Comparison of ENCODE assay signal across 8 mouse cellular contexts in the genomic region with DNA sequence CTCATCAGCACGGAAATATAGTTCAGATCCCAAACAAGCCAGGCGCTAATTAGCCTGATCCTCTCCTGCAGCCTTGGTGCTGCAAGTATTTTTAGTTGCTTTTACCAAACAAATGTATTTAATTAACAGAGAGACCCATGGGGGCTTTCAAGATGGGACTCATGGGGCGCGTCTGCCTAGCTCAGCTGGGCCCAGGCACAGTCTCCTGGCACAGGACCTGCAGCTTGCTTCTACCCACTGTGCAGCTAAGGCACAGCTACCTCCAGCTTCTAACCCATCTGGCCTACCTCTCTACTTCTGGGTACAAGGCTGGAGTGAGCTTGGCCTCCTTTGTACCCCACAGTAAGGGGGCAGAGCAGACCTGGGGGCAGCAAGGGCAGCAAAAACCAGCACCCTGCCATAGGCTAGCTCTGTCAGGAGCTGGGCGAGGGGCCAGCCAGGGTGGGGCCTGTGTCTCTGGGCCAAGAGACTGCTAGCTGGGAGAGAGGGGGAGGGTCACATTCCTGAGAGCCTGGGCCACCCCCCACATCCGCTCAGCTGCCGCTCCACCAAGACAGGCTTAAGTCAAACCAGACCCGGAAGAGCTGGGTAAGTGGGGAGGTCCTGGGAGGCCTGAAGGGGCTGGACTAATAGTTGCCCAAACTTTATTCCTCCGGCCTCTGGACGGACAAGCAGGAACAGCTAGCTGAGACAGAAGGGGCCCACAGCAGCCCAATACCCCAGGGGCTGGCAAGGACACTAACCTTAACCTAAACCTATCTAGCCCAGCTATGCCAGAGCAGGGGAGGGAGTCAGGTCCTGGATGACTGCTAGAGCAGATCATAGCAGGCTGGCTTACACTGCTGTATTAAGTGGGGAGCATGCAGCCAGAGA. TPM values are rescaled to one million over a fixed set of nuclear protein-coding genes. Genes with fewer than 3 reads are reported as not detected.
A peak's percentile ranks its signal among the peaks of the same experiment; 100 is the strongest.
DNase-seq lines count a peak whose midpoint lies in the region; ATAC-seq and TF ChIP-seq lines count a peak whose summit lies in the region.

No protein-coding gene starts in this region.

- peak overlapping the region; percentile 23; the same call in 1 of the 2 replicates for H3K27ac ChIP-seq in hindbrain, postnatal 0 days
- H3K27ac ChIP-seq in liver, embryonic 11.5 days (ENCODE audit: low read depth, low read length), result peak overlapping the region; percentile 63; the same call in 1 of the 2 replicates

- TF ChIP-seq CTCF in brain, embryonic 14.5 days (IDR thresholded peaks at IDR 0.05; ENCODE audit: borderline replicate concordance, extremely low read depth, insufficient read depth, insufficient read length), result no peak
- TF ChIP-seq CTCF in hindbrain, postnatal 0 days (IDR thresholded peaks at IDR 0.05; ENCODE audit: low read depth), result no peak

- WGBS in hindbrain, postnatal 0 days, result 30% methylated on average over 10 of the region's 10 CpGs
- WGBS in liver, embryonic 11.5 days, result 42% methylated on average over 10 of the region's 10 CpGs

- peak; percentile 35 for DNase-seq in cerebellum, adult 9-10 months
- peak; percentile 80 for DNase-seq in brain, embryonic 14.5 days (ENCODE audit: low read depth)
- DNase-seq in gastrocnemius, postnatal 25 days, result peak; percentile 87
- DNase-seq in hindbrain, postnatal 0 days (ENCODE audit: low spot score), result peak; percentile 53
- no peak for DNase-seq in liver, embryonic 11.5 days (ENCODE audit: low spot score)
- DNase-seq in neural tube, embryonic 10.5 days (ENCODE audit: extremely low spot score, low spot score), result peak; percentile 66
- peak; percentile 78 for DNase-seq in thymus, postnatal 4 days

- peaks cover 22% of the 10 kb centered on the region; the same call in 1 of the 2 replicates for H3K36me3 ChIP-seq in hindbrain, postnatal 0 days (ENCODE audit: insufficient read depth, low read length)
- peaks cover 8% of the 10 kb centered on the region for H3K36me3 ChIP-seq in liver, embryonic 11.5 days (ENCODE audit: control insufficient read depth, insufficient read depth, low read length)

- no peak for TF ChIP-seq POLR2A in brain, embryonic 14.5 days (IDR thresholded peaks at IDR 0.05; ENCODE audit: borderline replicate concordance, extremely low read depth, insufficient read depth, insufficient read length, poor library complexity, severe bottlenecking)

- ATAC-seq in cerebellum, adult (ENCODE audit: insufficient number of reproducible peaks, low FRiP score, low TSS enrichment), result no peak
- peak; percentile 41; the same call in 1 of the 2 replicates for ATAC-seq in hindbrain, postnatal 0 days
- ATAC-seq in liver, embryonic 11.5 days (replicated peaks; ENCODE audit: low FRiP score), result peak; percentile 68

- no peaks in the 10 kb centered on the region for H3K27me3 ChIP-seq in hindbrain, postnatal 0 days (ENCODE audit: insufficient read depth, low read length)
- H3K27me3 ChIP-seq in liver, embryonic 11.5 days (replicated peaks; ENCODE audit: control insufficient read depth, insufficient read depth, low read length), result no peaks in the 10 kb centered on the region

- no peak overlapping the region for H3K4me3 ChIP-seq in hindbrain, postnatal 0 days (ENCODE audit: low read length)
- H3K4me3 ChIP-seq in liver, embryonic 11.5 days (ENCODE audit: low read depth, low read length), result no peak overlapping the region

- H3K9ac ChIP-seq in hindbrain, postnatal 0 days (replicated peaks; ENCODE audit: low read length), result no peak overlapping the region
- H3K9ac ChIP-seq in liver, embryonic 11.5 days (ENCODE audit: low read depth, low read length), result 0 out of 2 replicates have a peak overlapping the region, but pooled peaks have one; percentile 7

- no peak overlapping the region for H3K4me2 ChIP-seq in hindbrain, postnatal 0 days (ENCODE audit: low read depth, low read length)
- H3K4me2 ChIP-seq in liver, embryonic 11.5 days, result 0 out of 2 replicates have a peak overlapping the region, but pooled peaks have one; percentile 21

- peaks cover 20% of the 10 kb centered on the region for H3K4me1 ChIP-seq in hindbrain, postnatal 0 days (ENCODE audit: insufficient read depth, low read length)
- peaks cover 16% of the 10 kb centered on the region for H3K4me1 ChIP-seq in liver, embryonic 11.5 days (replicated peaks; ENCODE audit: control insufficient read depth, insufficient read depth, low read length)

- H3K9me3 ChIP-seq in hindbrain, postnatal 0 days (ENCODE audit: low read length), result no peaks in the 10 kb centered on the region
- H3K9me3 ChIP-seq in liver, embryonic 11.5 days (ENCODE audit: control insufficient read depth, low read length), result no peaks in the 10 kb centered on the region

RNA-seq across cellular contexts. Expression of a gene that starts 17.6 kb away (rescaled TPM):
- polyA plus RNA-seq in brain, embryonic 14.5 days (2012; rRNA removed), result 118 and 171 TPM in 2 replicates
- 10 to 100 TPM; 16.8 to 19.1 TPM for total RNA-seq in gastrocnemius, postnatal 25 days (2021)
- 135 and 145 TPM in 2 replicates for total RNA-seq in hindbrain, postnatal 0 days (2014; rRNA removed)
- 25.3 and 30.6 TPM in 2 replicates for polyA plus RNA-seq in hindbrain, postnatal 0 days (2015; fragmentation: Nextera tagmentation; extraction: Ambion mirVana)
- 7.5 and 7.7 TPM in 2 replicates for polyA plus RNA-seq in liver, embryonic 11.5 days (2014; fragmentation: Nextera tagmentation; extraction: Ambion mirVana)
